In genomic region chr1:177150344-177151021, GRCm38 (mm10) we compare ENCODE assay signal across 8 mouse cellular contexts.
DNase-seq lines count a peak whose midpoint lies in the region; ATAC-seq lines count a peak whose summit lies in the region.

No protein-coding gene starts in this region.

- WGBS in heart, embryonic 14.5 days = 44% methylated on average over 11 of the region's 11 CpGs
- WGBS in heart, embryonic 10.5 days = 50% methylated on average over 11 of the region's 11 CpGs
- 33% methylated on average over 11 of the region's 11 CpGs for WGBS in intestine, embryonic 16.5 days
- WGBS in stomach, embryonic 16.5 days = 24% methylated on average over 11 of the region's 11 CpGs

- H3K36me3 ChIP-seq in heart, embryonic 14.5 days (ENCODE audit: control insufficient read depth, insufficient read depth, low read length) = no peaks in the 10 kb centered on the region
- no peaks in the 10 kb centered on the region for H3K36me3 ChIP-seq in heart, embryonic 10.5 days
- H3K36me3 ChIP-seq in intestine, embryonic 16.5 days (ENCODE audit: control insufficient read depth, insufficient read depth, low read length) = no peaks in the 10 kb centered on the region
- H3K36me3 ChIP-seq in stomach, embryonic 16.5 days (ENCODE audit: control insufficient read depth, insufficient read depth, low read length) = no peaks in the 10 kb centered on the region

- no peak overlapping the region for H3K9ac ChIP-seq in heart, embryonic 14.5 days (ENCODE audit: low read length)
- H3K9ac ChIP-seq in intestine, embryonic 16.5 days (ENCODE audit: low read depth, low read length) = no peak overlapping the region
- H3K9ac ChIP-seq in stomach, embryonic 16.5 days (ENCODE audit: low read length) = no peak overlapping the region

- ATAC-seq in heart, embryonic 14.5 days (ENCODE audit: insufficient number of reproducible peaks, insufficient read depth, low FRiP score, low read depth) = no peak
- ATAC-seq in intestine, embryonic 16.5 days = peak; percentile 76
- peak; percentile 87 for ATAC-seq in stomach, embryonic 16.5 days (ENCODE audit: insufficient read depth, low FRiP score)
- ATAC-seq in megakaryocyte-erythroid progenitor cell, adult 5-6 weeks (replicated peaks; ENCODE audit: low FRiP score, low TSS enrichment, poor library complexity, severe bottlenecking) = no peak

- no peak overlapping the region for H3K27ac ChIP-seq in heart, embryonic 14.5 days (replicated peaks in 1 of 2; ENCODE audit: control insufficient read depth in 1 of 2, insufficient read depth in 1 of 2, low read depth in 2 of 2, low read length in 2 of 2)
- H3K27ac ChIP-seq in heart, embryonic 10.5 days = no peak overlapping the region
- H3K27ac ChIP-seq in intestine, embryonic 16.5 days (ENCODE audit: low read length) = no peak overlapping the region
- peak overlapping the region; percentile 10 for H3K27ac ChIP-seq in stomach, embryonic 16.5 days (ENCODE audit: low read length)

- peak overlapping the region; percentile 24 for H3K4me2 ChIP-seq in heart, embryonic 14.5 days (ENCODE audit: low read length)
- no peak overlapping the region for H3K4me2 ChIP-seq in intestine, embryonic 16.5 days (ENCODE audit: low read depth, low read length)
- peak overlapping the region; percentile 38; the same call in 1 of the 2 replicates for H3K4me2 ChIP-seq in stomach, embryonic 16.5 days (ENCODE audit: low read depth, low read length)

- H3K27me3 ChIP-seq in heart, embryonic 14.5 days (ENCODE audit: control insufficient read depth, insufficient read depth, low read length) = no peaks in the 10 kb centered on the region
- no peaks in the 10 kb centered on the region for H3K27me3 ChIP-seq in heart, embryonic 10.5 days (ENCODE audit: insufficient read depth, poor library complexity, severe bottlenecking)
- H3K27me3 ChIP-seq in intestine, embryonic 16.5 days (replicated peaks; ENCODE audit: control insufficient read depth, insufficient read depth, low read length) = no peaks in the 10 kb centered on the region
- H3K27me3 ChIP-seq in stomach, embryonic 16.5 days (ENCODE audit: control insufficient read depth, insufficient read depth, low read length) = no peaks in the 10 kb centered on the region

- H3K4me3 ChIP-seq in heart, embryonic 14.5 days (ENCODE audit: control insufficient read depth in 1 of 2, insufficient read depth in 1 of 2, low read depth in 1 of 2, low read length in 2 of 2) = no peak overlapping the region
- no peak overlapping the region for H3K4me3 ChIP-seq in heart, embryonic 10.5 days
- H3K4me3 ChIP-seq in intestine, embryonic 16.5 days (ENCODE audit: low read length) = no peak overlapping the region
- no peak overlapping the region for H3K4me3 ChIP-seq in stomach, embryonic 16.5 days (replicated peaks; ENCODE audit: low read length)

- H3K4me1 ChIP-seq in heart, embryonic 14.5 days (ENCODE audit: control insufficient read depth in 2 of 2, insufficient read depth in 2 of 2, low read length in 2 of 2) = 0 out of 4 replicates have a peak, but pooled peaks cover 0 to 6% of the 10 kb centered on the region in 2 experiments
- H3K4me1 ChIP-seq in heart, embryonic 10.5 days = peaks cover 3% of the 10 kb centered on the region; the same call in 1 of the 2 replicates
- no peaks in the 10 kb centered on the region for H3K4me1 ChIP-seq in intestine, embryonic 16.5 days (ENCODE audit: control insufficient read depth, insufficient read depth, low read length)
- no peaks in the 10 kb centered on the region for H3K4me1 ChIP-seq in stomach, embryonic 16.5 days (ENCODE audit: control insufficient read depth, insufficient read depth, low read length)

- H3K9me3 ChIP-seq in heart, embryonic 14.5 days (ENCODE audit: control insufficient read depth, low read length) = no peaks in the 10 kb centered on the region
- H3K9me3 ChIP-seq in heart, embryonic 10.5 days = no peaks in the 10 kb centered on the region
- H3K9me3 ChIP-seq in intestine, embryonic 16.5 days (ENCODE audit: control insufficient read depth, low read length) = no peaks in the 10 kb centered on the region
- no peaks in the 10 kb centered on the region for H3K9me3 ChIP-seq in stomach, embryonic 16.5 days (replicated peaks; ENCODE audit: control insufficient read depth, low read length)

- no peak for DNase-seq in heart, embryonic 10.5 days (ENCODE audit: low spot score)
- DNase-seq in right cerebral cortex, adult 18-20 months = peak; percentile 43
- no peak for DNase-seq in right cerebral cortex, postnatal 4 days
- no peak for DNase-seq in ovary, postnatal 14 days (ENCODE audit: low spot score)

Comparison
In these comparisons a context has a peak if more than half of its experiments do, and no peak if none do; other contexts are left out.
1. ATAC-seq: peak in intestine, embryonic 16.5 days (single experiment) and stomach, embryonic 16.5 days (single experiment); none in heart, embryonic 14.5 days (single experiment) and megakaryocyte-erythroid progenitor cell, adult 5-6 weeks (single experiment).